Mouse (Mus musculus): ENCODE results near the gene Bcl9l. TPM values are rescaled to one million over a fixed set of nuclear protein-coding genes. Genes with fewer than 3 reads are reported as not detected.

The Bcl9l gene
- polyA plus RNA-seq, 1 experiment from 2014 or later = 10.7 TPM

DNA sequence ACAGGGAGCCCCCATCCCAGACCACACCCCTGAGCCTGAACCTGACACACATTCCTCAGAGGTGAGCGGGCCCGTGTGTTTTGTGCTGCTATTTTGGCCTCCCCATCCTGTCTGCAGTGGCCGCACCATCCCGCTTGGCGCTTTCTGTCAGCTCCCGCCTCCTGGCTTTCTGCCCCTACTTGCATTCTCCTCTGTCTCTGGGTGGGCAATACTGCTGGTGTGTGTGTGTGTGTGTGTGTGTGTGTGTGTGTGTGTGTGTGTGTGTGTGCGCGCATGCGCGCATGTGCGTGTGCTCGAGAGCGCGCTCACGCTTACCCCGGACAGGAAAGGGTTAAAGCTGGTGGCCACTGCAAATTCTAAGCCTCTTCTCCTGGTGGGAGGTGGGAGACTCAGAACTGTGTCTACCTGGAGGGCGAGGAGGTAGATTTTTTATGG, 7.0 kb downstream of the Bcl9l start:
- peak overlapping the region; percentile 77 for H3K4me2 ChIP-seq (replicated peaks; ENCODE audit: low read depth, low read length)
- ATAC-seq (no peak), DNase-seq (ENCODE audit: low spot score) (peak; percentile 71)
- TF ChIP-seq EP300 (IDR thresholded peaks at IDR 0.05) (no peak), CTCF (IDR thresholded peaks at IDR 0.05) (peak; percentile 22; the same call in 1 of the 2 replicates)
- H3K9ac ChIP-seq (replicated peaks; ENCODE audit: low read depth) = 0 out of 2 replicates have a peak overlapping the region, but pooled peaks have one; percentile 38
- H3K4me3 ChIP-seq (ENCODE audit: low read depth, low read length) = peak overlapping the region; percentile 25
- 14% methylated on average over 17 of the region's 17 CpGs for WGBS
- H3K9me3 ChIP-seq (ENCODE audit: low read length) = no peaks in the 10 kb centered on the region
- H3K27me3 ChIP-seq (replicated peaks; ENCODE audit: insufficient read depth, low read length) = no peaks in the 10 kb centered on the region
- peaks cover 74% of the 10 kb centered on the region for H3K4me1 ChIP-seq (ENCODE audit: insufficient read depth, low read depth, low read length)
- no peaks in the 10 kb centered on the region for H3K36me3 ChIP-seq (ENCODE audit: insufficient read depth, low read length)
- H3K27ac ChIP-seq (ENCODE audit: low read length) = peak overlapping the region; percentile 96

DNA sequence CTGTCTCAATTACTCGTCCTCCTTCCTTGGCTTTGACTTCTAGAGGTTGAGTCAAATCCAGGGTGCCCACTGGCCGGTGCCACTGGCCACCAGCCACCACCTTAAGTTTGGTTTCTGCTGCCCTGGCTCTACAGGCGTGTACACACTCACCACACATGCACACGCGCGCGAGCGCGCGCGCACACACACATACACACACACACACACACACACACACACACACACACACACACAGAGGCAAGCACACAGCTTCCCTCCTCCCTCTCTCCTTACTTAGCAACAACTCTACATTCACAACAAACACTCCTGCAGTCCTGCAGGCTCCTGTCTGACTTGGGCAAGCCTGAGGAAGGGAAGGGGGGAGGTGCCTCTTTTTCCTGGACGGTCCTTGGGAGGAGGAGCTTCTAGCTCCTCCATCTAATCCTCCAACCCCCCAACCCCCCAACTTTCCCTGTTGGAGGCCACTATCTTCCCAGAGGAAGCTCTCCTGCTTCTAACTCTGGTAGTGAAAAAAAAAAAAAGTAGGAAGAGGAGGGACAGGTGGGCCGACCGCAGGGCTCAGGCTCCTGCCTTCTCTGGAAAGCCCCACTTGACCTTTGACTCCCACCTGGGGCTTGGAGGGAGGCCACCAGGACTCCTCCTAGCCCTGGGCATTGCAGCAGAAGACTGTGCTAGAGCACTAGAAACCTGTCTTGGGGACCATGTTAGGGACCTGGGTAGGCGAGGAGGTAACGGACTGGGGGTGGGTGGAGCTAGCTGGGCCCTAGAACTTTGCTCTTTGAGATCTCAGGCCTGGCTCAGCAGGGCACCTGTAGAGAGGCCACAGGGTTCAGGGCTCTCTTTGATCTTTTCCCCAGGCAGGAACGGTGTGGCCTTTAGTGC, 7.7 kb downstream of the Bcl9l start:
- H3K27me3 ChIP-seq (replicated peaks; ENCODE audit: insufficient read depth, low read length) = no peaks in the 10 kb centered on the region
- H3K4me2 ChIP-seq (replicated peaks; ENCODE audit: low read depth, low read length) = peak overlapping the region; percentile 77
- H3K9ac ChIP-seq (replicated peaks; ENCODE audit: low read depth) = no peak overlapping the region
- H3K9me3 ChIP-seq (ENCODE audit: low read length) = no peaks in the 10 kb centered on the region
- peaks cover 74% of the 10 kb centered on the region for H3K4me1 ChIP-seq (ENCODE audit: insufficient read depth, low read depth, low read length)
- peak; percentile 90 for DNase-seq (ENCODE audit: low spot score)
- peak overlapping the region; percentile 96 for H3K27ac ChIP-seq (ENCODE audit: low read length)
- H3K4me3 ChIP-seq (ENCODE audit: low read depth, low read length) = peak overlapping the region; percentile 25; the same call in 1 of the 2 replicates
- no peaks in the 10 kb centered on the region for H3K36me3 ChIP-seq (ENCODE audit: insufficient read depth, low read length)
- 21% methylated on average over 17 of the region's 17 CpGs for WGBS
- TF ChIP-seq EP300 (IDR thresholded peaks at IDR 0.05) = no peak
- TF ChIP-seq CTCF (IDR thresholded peaks at IDR 0.05) = no peak
- 0 out of 2 replicates have a peak, but pooled peaks have one; percentile 10 for ATAC-seq

DNA sequence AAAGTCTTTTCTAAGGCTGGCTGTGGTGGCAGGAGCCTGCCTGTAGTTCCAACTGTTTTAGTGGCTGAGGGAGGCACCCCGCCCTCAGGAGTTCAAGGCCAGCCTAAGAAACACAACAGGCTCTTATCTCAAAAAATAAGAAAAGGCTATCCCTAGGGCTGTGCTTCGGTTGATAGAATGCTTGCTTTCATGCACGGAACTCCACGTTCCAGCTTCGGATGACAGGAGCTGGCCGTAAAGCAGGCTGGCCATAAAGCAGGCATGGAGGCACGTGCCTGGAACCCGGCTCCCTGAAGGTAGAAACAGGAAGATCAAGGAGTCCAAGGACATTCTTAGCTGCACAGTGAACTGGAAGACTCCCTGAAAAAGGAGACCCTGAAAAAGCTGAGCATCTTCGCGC, 8.7 kb downstream of the Bcl9l start:
- ATAC-seq (no peak), DNase-seq (ENCODE audit: low spot score) (no peak)
- WGBS = 78% methylated on average over 10 of the region's 10 CpGs
- Histone ChIP-seq H3K4me2 (replicated peaks; ENCODE audit: low read depth, low read length) (no peak overlapping the region), H3K4me1 (ENCODE audit: insufficient read depth, low read depth, low read length) (peaks cover 76% of the 10 kb centered on the region), H3K36me3 (ENCODE audit: insufficient read depth, low read length) (no peaks in the 10 kb centered on the region), H3K4me3 (ENCODE audit: low read depth, low read length) (no peak overlapping the region), H3K27ac (ENCODE audit: low read length) (peak overlapping the region; percentile 96; the same call in 1 of the 2 replicates), H3K27me3 (replicated peaks; ENCODE audit: insufficient read depth, low read length) (no peaks in the 10 kb centered on the region), H3K9me3 (ENCODE audit: low read length) (no peaks in the 10 kb centered on the region), H3K9ac (replicated peaks; ENCODE audit: low read depth) (no peak overlapping the region)
- no peak for TF ChIP-seq CTCF (IDR thresholded peaks at IDR 0.05)
- no peak for TF ChIP-seq EP300 (IDR thresholded peaks at IDR 0.05)

DNA sequence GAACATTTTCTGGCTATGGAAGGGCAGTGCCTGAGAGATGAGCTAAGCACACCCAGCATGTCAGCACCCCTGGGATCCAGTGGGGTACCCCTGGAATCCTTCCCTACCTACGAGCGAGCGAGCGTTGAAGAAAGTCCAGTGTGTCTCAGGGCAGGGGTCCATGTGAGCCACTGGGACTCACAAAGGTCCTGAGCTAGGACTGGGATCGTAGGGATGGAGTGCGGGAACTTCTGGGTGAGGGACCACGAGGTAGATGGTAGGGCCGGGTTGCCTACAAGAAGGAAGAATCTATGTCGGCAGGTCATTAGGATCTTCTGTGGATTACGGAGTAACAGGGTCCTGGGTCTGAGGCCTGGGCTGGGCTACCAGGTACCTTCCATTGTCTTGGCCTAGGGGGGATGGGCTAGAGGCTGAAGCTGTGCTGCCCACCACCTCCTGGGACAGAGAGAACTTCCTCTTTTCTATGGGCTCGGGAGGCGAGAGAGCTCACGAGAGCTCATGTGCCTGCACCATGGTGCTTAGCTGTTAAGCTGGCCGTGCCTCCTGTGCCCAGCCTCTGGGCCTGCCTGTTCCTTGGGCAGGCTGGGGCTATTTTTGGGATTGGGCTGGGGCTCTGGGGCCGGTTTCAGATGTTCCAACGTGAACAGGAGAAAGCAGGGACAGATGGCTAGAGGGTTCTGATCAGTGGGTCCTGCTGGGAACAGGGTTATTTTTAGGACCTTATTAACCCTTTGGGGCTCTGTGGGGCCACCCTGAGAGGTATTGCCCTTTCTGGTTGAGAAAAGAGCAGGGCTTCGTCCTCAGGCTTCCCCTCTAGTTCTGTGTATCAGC, 10.2 kb downstream of the Bcl9l start:
- no peak for TF ChIP-seq CTCF (IDR thresholded peaks at IDR 0.05)
- DNase-seq (ENCODE audit: low spot score) = no peak

DNA sequence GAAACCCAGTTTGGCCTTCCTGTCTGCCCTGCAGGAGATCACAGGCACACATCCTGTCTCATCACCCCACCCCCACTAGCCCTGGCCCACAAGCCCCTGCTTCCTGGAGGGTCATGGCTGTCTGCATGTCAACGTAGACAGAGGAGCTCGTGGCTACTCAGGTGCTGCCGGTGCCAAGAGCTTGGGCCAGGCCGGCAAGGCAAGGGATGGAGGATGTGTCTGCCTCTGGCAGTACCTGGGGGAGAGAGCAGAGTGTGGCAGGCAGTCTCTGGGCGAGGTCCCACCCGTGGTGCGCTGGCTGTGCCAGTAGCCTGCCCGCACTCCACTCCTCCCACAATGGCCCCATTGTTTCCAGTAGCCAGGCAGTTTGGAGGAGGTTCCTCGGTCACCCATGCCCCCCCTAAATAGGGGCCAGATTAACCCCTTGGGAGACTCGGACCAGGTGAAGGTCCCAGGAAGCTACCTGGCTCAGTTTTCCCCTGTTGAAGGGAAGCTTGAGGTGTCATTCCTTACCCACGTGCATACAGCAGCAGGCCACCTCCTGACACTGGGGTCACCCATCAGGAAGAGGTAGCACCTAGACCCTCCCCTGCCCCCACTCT, 11.7 kb downstream of the Bcl9l start:
- no peak overlapping the region for H3K4me3 ChIP-seq (ENCODE audit: low read depth, low read length)
- ATAC-seq (no peak), DNase-seq (ENCODE audit: low spot score) (no peak)
- H3K9me3 ChIP-seq (ENCODE audit: low read length) = no peaks in the 10 kb centered on the region
- peak overlapping the region; percentile 14 for H3K4me2 ChIP-seq (replicated peaks; ENCODE audit: low read depth, low read length)
- H3K36me3 ChIP-seq (ENCODE audit: insufficient read depth, low read length) = no peaks in the 10 kb centered on the region
- H3K9ac ChIP-seq (replicated peaks; ENCODE audit: low read depth) = 0 out of 2 replicates have a peak overlapping the region, but pooled peaks have one; percentile 19
- no peaks in the 10 kb centered on the region for H3K27me3 ChIP-seq (replicated peaks; ENCODE audit: insufficient read depth, low read length)
- TF ChIP-seq EP300 (IDR thresholded peaks at IDR 0.05) (no peak), CTCF (IDR thresholded peaks at IDR 0.05) (no peak)
- peak overlapping the region; percentile 80 for H3K27ac ChIP-seq (ENCODE audit: low read length)
- peaks cover 75% of the 10 kb centered on the region for H3K4me1 ChIP-seq (ENCODE audit: insufficient read depth, low read depth, low read length)
- 7% methylated on average over 11 of the region's 11 CpGs for WGBS

More for the DNA sequence above, 10.2 kb downstream of the Bcl9l start:
- H3K27me3 ChIP-seq (replicated peaks; ENCODE audit: insufficient read depth, low read length) = no peaks in the 10 kb centered on the region
- no peaks in the 10 kb centered on the region for H3K9me3 ChIP-seq (ENCODE audit: low read length)
- no peak overlapping the region for H3K4me3 ChIP-seq (ENCODE audit: low read depth, low read length)
- H3K36me3 ChIP-seq (ENCODE audit: insufficient read depth, low read length) = no peaks in the 10 kb centered on the region
- H3K4me2 ChIP-seq (replicated peaks; ENCODE audit: low read depth, low read length) = no peak overlapping the region
- ATAC-seq = no peak
- 60% methylated on average over 17 of the region's 17 CpGs for WGBS
- H3K4me1 ChIP-seq (ENCODE audit: insufficient read depth, low read depth, low read length) = peaks cover 85% of the 10 kb centered on the region
- 0 out of 2 replicates have a peak overlapping the region, but pooled peaks have one; percentile 26 for H3K9ac ChIP-seq (replicated peaks; ENCODE audit: low read depth)
- H3K27ac ChIP-seq (ENCODE audit: low read length) = peak overlapping the region; percentile 80
